Mouse (Mus musculus) lung, adult 18-20 months (tissue): ENCODE measurements around the gene Gm12216.
"Not testable (repeated sequence)": the region's sequence is repeated elsewhere in the genome, so short reads cannot be mapped to it uniquely, and the experiment has no call there.

ENCODE experiments used
- DNase-seq, 2 experiments: peaks; one replicate each; pipeline ENCODE4 v3.0.0; 2022; ENCODE audit warnings: mixed read lengths in 2 of 2

Gene Gm12216

GRCm38 (mm10) chr11:53858761-53859580 is at the start of gene Gm12216:
Gene Gm12216 (minus strand): TSS chr11:53859256.
- DNase-seq, result peak; percentile 56 to 66

DNA sequence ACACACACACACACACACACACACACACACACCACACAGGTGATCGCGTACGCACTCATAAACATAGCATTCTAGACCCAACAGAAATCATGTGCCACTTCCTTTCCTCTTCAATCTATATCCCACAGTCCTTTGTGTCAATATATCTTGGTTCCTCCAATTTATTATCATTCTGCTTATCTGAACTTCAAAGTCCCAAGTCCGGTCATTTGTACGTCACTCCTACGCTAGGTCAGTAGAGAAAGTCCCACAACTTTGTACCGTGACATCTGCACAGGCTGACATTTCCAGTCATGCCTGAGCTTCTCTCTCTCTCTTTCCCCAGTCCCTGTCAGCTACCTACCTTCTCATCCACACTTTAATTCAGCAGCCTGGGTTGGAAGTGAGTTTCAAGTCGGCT is 49.6 kb upstream of the Gm12216 start:
- no peak for DNase-seq

DNA sequence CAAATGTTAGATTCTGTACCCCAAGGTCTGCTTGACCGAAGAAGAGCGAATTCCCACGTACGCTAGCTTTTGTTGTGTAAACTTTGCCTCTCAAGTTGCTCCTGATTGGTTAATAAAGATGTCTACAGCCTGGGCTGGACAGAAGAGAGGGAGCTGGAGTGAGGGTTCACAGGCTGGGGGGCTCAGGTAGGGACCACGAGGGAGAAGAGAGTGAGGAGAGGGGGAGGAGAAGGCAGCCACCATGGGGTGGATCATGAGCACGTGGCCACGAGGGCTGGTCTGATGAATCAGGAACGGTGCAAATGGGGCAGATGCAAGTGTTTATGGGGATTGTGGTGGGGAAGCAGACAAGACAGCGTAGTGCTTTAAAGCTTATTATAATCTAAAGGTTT is 45.5 kb upstream of the Gm12216 start:
- DNase-seq, result no peak

DNA sequence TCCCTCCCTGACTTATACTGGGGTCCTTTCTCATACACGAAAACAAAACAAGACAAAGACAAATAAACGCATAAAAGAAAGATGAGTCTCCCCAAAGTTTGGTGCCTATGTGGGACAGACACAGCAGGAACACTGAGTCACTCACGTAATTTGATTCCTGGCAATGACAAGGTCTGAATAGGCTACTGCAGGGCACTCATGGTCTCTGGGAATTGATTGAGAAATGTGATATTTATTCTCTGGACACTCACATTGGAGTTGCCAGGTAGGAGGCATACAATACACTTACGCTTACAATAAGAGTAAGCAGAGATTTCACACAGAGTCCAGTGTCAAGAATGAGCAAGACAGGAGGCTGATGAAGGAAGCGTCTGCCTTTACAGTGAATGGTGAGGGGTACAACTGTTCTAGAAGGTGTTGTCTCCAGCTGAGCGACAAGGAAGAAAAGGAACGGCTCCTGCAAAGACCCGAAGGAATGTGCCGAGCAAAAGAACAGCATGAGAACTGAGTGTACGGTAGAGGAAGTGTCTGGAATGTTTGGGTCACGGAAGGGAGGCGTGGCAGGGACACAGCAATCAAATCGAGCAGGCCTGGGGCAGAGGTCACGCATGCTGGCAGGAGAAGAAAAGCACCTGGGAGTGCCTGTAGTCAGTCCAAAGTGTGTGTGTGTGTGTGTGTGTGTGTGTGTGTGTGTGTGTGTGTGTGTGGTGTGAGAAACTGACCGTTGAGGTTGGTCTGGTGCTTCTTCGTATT is 44.9 kb upstream of the Gm12216 start:
- peak; percentile 85 to 92 for DNase-seq

DNA sequence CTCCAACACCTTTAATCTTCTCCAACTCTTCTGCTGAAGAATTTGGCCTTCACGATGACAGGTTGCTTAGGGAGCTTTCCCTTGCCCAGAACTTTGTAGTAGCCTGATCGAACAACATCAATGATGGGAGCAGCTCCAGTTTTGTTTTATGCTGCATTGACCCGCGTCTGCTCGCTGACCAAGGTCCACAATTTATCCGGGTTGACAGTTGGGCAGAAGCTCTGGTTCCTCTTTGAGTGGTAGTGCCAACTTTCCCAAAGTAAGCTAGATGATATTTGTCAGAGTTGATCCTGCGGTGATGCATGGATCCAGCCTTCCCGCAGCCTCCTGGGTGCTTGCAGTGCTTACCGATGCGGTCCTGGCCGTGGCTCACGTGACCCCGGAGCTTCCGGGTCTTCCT is 43.7 kb upstream of the Gm12216 start:
- DNase-seq, result no peak

- DNase-seq, result no peak
Observed at GRCm38 (mm10) chr11:53900991-53901390, 41.9 kb upstream of the Gm12216 start.

GRCm38 (mm10) chr11:53899981-53900380 is 40.9 kb upstream of the Gm12216 start:
- no peak for DNase-seq

DNA sequence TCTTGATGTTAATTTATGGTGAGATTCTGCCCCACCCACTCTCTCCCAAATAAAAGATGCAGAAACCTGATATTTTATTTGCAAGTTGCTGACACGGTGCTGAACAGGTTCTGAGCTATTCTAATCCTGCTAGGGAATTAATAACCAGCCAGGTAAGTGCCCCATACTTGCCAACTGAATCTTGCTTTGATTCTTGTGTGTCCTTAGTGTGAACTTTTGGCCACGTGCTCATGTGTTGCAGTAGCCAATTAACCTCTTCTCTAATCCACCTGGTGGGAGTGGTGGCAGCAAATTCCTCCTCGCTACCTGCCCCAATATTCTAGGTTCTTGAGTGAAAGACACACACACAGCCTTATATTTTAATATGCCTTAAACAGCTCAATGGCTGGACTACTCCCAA is 39.9 kb upstream of the Gm12216 start:
- peak in 1 of 2 experiments; percentile 41 for DNase-seq

DNA sequence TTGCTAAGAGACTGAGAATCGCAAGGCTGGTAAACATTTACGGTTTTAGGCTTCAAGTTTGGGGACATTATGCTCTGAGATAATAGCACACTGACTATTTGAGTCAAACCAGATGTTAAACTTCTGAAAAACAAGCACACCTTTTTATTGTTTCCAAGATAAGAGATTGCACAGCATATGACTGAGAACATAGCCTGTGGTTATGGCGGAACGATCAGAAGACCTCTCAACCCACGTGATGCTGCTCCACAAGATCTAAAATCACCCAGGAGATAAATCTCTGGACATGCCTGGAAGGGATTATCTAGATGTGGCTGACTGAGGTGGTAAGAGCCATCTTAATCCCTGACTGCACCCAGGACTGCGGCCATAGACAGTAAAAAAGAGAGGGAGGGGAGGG is 37.9 kb upstream of the Gm12216 start:
- no peak for DNase-seq

DNA sequence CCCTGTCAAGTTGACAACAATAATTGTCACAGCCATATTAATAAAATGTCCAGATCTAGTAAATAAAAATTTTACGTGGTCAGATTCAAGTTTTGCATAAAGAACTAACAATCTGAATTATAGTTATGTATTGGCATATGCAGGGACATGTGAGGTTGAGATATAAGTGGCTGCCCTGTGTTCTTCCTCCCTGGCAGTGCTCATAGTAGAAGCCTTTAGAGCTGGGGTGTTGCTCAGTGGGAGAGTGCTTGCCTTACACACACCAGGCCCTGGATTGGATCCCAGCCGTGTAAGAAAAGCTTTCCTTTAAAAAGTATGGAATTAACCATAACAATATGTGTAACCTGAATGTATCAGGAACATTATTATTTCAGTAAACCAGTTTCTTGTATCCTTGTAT is 34.4 kb upstream of the Gm12216 start:
- no peak for DNase-seq

DNA sequence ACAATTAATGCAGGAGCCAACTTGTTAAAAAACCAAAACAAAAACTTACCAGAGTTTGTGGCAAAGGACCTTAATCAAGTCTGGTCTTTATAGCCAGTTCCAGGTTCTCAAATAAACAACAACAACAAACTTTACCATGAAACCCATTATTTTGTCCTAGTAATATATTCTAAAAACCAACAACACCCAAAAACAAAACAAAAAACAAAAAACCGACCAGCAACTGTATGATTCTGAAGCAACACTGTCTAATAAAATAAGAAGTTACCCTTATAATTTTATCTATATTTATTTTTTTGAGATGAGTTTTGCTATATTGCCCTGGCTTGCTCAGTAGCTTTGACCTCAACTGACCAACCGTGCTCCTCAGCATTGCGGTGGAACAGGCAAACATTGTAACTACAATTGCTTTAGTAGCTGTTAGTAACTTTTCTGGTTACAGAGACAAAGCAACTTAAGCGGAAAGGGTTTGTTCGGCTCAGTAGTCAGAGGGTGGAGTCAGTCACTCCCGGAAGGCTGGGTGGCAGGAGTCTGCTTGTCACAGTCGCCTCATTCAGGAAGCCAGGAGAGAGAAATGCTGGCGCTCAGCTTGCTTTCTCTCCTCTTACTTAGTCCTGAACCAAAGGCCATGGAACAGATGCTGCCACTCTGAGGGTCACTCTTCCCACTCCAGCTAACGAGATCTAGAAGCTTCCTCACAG is 33.8 kb upstream of the Gm12216 start:
- peak; percentile 53 to 60 for DNase-seq

DNA sequence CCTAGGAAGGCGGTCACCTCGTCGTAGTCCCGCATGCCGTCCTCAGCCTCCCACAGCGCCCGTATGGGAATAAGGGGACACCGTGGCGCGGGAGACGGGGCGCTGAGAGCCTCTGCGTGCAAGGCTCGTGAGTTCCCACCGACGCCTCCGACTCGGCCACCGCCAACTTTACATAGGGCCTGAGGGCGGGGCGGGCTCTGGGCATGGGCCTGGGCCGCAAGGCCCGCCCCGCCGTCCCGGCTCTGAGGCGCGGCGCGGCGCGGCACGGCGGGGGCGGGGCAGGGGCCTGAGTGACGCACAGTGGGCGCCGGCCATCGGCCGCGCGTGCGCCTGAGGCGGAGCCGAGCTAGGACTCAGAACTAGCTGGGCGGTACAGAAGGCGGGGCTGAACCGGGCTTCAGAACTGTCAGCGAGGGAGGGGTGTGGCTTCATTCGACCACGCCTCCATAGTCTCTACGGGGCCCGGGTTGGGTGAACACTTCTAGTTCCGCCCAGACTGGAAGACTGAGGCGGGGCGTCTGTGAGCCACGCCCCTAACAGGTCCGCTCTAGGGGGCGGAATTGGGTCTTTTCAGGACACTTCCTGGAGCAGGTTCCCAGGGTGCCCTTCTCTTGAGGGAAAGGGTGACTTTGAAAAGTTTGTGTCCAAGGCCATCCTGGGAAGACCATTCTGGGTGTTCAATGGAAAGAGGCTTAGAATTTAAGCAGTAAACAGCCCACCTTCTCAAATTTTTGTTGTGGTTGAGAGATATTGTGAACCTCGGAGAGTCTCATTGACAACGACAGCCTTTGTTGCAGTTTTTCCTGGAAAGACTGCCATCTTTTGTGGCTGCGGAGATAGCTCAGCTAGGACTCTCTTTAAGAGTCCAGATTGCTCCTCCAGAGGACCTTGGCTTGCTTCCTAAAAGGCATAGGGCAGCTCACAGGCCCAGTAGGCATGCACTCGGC is 32.7 kb upstream of the Gm12216 start, which contains the start of gene Slc22a5:
Slc22a5 (minus strand) TSS at position 156 of the 947 bp plus-strand sequence.
- DNase-seq, result peak; percentile 100

- peak; percentile 40 to 53 for DNase-seq
Observed at GRCm38 (mm10) chr11:53890906-53891504, 31.9 kb upstream of the Gm12216 start.

DNA sequence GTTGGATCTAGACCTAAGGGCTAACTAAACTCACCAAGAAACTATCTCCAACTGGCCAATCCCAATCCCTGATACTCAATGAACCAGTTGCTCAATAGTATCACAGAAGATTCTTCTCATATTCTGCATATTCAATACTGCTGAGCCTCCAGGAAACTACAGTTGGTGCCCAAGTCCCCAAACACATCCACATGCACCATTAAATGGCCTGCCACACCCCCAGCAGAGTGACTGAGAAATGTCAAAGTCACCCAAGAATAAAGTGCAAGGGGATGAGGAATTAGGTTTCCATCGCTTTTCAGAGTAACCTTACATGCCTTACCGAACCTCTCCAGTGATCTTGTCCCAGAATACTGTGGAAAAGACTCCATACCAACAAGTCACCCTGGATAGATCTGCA is 31.2 kb upstream of the Gm12216 start:
- no peak for DNase-seq

GRCm38 (mm10) chr11:53889091-53889645 is 30.1 kb upstream of the Gm12216 start:
- no peak for DNase-seq

- no peak for DNase-seq
Observed at GRCm38 (mm10) chr11:53888242-53888641, 29.2 kb upstream of the Gm12216 start.

GRCm38 (mm10) chr11:53883287-53883686 is 24.2 kb upstream of the Gm12216 start:
- no peak for DNase-seq

GRCm38 (mm10) chr11:53878096-53878495 is 19.0 kb upstream of the Gm12216 start:
- not testable (repeated sequence) for DNase-seq

DNA sequence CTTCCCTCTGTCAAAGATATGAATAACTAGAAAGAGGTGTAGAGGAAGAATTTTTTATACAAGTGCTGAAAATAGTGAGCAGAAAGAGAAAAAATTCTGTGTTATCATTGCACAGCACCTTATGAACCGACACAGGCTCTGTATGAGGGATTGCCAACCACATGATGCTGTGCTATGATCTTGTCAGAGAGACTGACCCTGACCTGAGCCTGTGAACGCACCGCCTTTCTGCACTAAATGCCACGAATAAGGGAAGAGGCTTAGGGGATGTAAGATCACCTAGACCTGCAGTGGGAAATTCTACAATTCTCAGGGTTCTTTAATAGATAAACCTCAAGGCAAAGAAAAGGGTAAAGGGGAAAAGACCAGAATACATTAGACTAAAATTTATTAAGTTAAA is 17.4 kb upstream of the Gm12216 start:
- DNase-seq, result no peak

DNA sequence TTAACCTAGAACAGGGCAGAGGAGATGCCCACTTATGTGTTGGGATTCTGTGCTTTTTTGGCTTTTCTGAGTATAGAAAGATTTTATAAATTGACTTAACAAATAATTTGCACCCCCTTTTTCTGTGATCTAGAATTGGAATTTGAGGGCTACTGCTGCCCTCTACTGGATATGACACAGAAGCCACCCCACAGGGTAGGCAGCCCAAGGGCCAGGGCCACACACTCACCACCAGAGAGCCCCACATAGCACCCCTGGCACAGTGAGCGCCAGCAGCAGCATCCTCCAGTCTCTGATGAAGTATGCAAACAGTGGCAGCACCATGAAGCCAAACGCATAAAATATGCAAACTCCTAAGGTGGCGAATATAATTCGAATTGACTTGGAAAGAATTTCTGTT is 15.7 kb upstream of the Gm12216 start:
- DNase-seq, result no peak
